Mouse (Mus musculus): ENCODE measurements around the gene Cd44. TPM values are rescaled to one million over a fixed set of nuclear protein-coding genes. Genes with fewer than 3 reads are reported as not detected.

Gene Cd44
- total RNA-seq, 4 experiments from 2014 or later, result 2.2 to 5.0 (median 3.4) TPM

DNA sequence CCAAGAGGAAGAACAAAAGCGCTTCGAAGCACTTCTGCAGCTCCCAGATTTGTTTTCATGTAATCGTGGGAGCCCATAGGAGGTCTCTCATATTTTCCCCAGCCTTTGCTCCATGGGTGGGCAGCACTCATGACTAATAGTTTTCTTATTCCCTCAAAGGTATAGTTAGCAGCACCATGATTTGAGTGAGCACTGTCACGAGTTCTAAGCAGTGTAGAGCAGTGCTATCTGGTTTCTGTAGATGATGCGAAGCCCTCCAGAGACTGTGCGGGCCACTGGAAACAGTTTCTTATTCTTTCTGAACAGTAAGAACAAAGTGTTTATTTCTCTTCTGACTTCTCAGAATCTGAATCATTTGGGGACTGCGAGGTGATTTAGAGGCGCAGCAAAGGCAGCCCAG lies 80.7 kb downstream of the Cd44 start:
- DNase-seq (ENCODE audit: low spot score in 2 of 2), result peak in 1 of 2 experiments; percentile 12

DNA sequence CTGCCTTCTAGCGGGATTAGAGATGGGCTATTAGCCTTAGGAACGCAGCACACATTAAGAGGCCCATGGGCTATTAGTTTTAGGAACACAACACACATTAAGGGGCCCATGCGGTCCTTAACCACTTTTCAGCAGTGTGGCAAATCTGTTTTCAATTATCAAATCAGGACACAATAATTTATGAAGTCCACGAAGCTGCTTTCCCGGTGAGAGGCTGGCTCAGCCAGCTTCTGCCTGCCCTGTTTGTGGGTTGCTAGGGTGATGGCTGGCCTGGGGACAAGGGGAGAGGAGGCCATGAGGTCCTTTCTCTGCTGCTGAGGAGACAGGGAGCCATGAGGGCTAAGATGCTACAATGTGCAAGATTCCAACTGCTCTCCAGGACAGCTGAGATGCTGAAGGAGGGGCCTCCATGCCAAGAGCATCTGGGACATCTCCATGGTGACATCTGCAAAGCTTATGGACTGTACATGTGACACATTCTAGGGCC lies 81.2 kb downstream of the Cd44 start:
- DNase-seq (ENCODE audit: low spot score in 2 of 2), result peak in 1 of 2 experiments; percentile 23

DNA sequence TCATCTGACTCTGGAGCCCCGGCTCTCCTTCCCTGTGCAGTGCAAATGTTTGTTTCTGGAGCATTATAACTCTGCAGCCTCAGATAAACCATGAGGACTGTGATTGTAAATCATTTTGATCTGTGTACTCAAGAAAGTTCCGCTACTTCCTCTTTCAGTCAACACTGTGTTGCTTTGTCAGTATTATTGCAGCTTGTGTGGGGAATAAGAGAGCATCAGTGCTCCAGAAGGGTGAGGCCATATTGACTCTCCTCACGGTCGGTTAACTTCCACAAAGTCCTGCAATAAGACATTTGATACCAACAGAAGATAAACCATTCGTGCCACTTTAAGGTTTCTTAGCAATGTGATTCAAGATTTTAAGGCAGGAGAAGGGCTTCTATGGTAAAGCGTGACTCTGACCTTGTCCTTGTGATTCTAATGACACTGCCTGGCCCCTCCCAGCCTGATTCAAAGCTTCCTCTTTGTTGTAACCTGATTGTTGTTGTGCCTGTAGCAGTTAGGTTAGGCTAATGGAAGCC lies 86.1 kb downstream of the Cd44 start:
- DNase-seq (ENCODE audit: low spot score in 2 of 2), result no peak

DNA sequence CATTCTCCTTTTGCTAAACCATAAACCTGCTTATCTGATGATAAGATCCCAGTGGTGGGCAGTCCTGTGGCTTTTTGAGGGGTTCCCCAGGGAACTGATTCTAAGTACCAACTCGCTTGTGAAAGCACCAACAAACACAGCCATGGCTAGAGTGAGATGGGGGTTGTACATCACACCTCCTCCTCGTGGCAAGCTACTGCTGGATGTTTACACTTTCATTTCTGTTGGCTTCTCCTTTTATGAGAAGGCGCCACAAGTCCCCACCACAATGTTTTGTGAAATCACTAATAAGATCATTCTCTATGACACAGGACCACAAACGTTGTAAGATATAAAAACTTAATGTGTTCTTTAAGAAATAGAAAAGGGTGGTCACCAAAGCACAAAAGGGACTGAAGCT lies 88.7 kb downstream of the Cd44 start:
- DNase-seq (ENCODE audit: low spot score in 2 of 2), result no peak

DNA sequence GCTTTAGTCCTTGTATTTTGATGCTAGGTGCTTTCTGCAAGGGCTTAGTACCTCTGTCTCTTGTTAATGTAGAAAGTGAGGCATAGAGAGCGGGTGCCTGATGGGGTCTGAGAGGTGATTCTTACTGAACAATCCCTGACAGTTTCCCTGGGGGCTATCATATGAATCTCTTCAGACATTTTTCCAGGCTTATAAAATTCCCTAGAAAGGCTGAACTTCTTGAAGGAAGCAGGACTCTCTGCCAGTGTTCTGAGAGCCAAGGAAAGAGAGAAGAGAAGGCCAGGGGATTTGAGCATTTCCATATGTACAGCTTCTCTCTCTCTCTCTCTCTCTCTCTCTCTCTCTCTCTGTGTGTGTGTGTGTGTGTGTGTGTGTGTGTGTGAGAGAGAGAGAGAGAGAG lies 92.0 kb downstream of the Cd44 start:
- no peak for DNase-seq (ENCODE audit: low spot score in 2 of 2)

DNA sequence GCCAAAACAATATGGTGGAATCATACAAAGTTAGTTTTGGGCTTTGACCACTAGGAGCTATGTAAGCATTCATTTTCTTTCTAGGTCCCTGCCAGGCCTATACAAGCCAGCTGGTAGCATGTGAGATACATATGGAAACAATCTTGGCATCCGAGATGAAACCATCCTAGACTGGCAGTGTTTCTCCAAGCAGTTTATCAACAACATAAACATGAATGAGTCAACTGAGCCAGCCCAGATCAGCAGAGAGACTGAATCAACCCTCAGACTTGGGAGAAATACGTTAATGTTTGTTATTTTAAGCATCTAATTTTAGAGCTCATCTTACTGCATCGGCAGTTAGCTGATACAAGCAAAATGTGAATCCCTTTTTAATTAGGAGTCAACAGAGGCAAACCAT lies 93.8 kb downstream of the Cd44 start:
- no peak for DNase-seq (ENCODE audit: low spot score in 2 of 2)

DNA sequence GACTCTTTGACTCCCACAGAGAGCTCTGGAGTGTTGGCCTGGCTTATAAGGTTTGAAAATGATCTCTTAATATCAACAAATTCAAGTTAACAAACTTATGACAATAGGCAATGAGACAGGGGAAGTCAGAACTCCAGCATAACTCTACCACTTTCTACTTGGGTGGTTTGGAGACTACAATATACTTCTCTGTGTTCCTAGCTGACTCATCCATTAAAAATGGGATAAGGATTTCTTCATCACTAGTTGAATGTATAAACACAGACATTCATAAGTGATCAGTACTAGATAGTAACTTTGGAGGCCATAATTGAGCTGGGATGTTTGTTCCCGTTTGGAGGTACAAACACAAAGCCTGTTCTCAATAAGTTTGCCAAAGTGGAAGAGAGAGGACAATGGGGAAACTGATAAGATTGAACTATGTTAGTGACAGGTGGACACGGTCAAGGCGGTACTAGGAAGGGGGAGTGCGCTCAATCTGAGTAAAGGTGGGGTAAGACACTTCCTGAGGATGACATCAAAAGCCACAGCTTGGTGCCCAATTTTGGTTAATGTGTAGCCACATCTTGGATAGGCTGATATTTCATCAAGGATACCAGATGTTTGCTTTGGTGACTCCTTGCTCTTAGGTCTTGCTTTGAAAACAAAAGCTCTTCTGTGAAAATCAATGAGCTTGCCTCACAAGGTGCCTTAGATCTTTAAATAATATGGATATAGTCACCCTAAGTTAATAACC lies 95.5 kb downstream of the Cd44 start:
- no peak for DNase-seq (ENCODE audit: low spot score in 2 of 2)

DNA sequence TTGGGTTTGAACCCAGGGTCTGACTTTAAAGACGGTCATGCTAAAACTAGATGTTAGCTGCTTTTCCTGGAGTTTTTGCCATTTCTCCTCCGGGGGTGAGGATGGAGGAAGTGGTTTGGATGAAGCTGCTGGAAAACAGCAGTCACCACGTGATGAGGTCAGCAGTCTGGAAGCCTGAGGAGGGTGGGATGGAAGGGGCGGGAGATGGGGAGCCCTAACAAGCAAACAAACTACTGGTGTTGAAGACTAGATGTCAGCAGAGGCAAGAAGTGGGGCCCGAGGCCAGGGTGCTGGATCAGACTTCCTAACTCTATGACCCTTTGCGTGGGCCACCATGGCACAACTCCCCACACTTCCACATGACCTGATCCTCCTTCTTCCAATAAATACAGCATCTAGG lies 96.2 kb downstream of the Cd44 start:
- DNase-seq (ENCODE audit: low spot score in 2 of 2), result no peak

DNA sequence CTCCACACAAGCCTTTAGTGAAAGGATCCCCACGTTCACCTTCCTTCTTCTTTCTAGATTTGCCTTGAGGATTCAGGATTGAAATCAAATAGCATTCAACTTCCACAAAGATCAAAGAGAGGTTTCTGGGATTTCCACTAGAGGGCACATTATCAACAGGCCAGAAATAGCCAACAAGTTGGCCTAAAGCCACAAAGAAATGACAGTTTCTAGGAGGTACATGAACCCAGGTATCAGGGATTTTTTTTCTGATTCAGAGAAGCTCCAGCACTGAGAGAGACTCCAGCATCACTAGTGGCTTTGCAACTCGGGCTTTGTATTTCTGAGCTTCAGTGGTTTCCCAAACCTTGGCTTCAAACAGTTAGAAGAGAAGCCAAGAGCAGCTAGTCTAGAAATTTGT lies 97.4 kb downstream of the Cd44 start:
- DNase-seq (ENCODE audit: low spot score in 2 of 2), result no peak

DNA sequence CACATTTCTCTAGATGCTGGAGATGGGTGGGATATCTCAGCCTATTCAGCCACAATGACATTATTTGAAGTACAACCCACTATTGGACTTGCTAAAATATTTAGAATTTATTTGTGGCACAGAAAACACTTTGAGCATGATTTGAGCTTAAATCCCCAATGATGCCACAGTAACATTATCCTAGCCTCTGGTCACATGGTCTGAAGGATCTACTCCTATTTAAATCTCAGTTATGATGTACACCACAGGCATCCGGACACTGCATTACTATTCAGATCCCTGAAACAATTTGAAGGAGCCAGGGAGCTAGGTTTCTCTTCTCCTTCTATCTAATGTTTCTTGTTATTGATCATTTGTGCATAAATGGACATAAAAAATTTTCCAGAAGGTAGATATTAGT lies 99.6 kb downstream of the Cd44 start:
- DNase-seq (ENCODE audit: low spot score in 2 of 2), result no peak

DNA sequence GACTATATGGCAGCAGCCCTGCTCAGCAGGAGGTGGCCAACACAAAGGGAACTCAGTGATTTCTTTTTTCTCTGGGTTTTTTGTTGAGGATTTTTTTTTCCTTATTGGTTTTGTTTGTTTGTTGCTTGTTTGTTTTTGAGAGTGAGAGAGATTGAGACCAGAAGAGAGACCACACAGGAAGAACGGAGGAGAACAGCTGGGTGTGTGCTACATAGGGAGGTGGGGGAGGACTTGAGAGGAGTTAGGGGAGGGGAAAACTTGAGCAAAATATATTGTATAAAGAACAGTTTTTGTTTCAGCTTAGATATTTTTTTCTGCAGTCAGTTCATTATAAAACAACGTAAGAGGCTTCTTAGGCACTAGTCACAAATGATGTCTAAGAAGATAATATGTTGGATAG lies 103.3 kb downstream of the Cd44 start:
- DNase-seq (ENCODE audit: low spot score in 2 of 2), result no peak

DNA sequence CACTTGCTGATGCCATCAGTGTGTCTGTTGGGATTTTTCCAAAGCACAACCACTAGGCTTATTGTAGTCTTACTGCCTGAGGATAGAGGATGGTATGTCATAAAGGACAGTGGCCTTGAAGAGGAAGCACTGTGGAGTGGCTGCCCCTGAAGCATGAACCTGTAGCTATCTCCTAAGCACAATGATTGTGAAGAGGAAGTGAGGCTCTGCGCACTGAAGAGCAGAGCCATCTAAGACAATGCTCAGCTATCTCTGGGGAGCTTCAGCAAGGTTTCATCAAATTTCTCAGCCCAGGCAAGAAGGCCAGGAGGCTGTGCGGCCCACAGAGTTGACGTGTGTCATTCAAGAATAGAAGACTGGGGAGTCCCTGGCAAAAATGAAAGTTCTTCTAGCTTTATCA lies 106.4 kb downstream of the Cd44 start:
- no peak for DNase-seq (ENCODE audit: low spot score in 2 of 2)

DNA sequence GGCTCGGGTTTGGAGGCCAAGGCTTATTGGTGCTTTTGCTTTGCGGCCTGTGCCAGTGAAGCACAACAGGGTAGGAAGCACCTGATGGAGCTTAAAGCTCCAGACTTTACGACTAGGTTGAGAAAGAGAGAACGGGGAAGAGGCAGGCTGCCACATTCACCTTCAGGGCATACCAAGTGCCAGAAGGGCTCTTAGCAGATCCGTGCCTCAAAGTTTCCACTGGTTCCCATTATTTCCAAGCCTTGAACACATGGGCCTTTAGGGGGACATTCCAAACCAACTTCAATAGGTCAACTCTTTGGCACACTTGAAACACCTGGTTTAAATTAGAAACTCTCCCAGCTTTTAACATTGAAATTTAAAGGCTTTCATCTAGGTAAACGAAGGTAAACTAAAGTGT lies 108.7 kb downstream of the Cd44 start:
- no peak for DNase-seq (ENCODE audit: low spot score in 2 of 2)

DNA sequence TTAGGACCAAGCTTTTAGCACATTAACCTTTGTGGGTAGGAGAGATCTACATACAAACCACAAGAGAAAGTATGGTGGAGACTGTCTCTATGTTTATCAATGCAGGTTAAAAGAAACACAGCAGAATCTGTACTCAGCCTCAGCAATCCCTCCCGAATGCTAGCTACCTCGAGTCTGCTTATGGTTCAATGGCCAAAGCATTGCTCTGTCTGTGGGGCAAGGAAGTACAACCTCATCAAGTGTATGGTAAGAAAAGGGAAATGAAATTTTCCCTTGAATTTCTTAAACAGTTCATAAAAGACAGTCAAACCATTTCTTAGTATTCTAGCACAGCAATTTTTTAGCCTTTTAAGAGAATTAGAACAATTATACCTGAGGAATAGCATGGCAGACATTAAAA lies 109.8 kb downstream of the Cd44 start:
- DNase-seq (ENCODE audit: low spot score in 2 of 2), result no peak

DNA sequence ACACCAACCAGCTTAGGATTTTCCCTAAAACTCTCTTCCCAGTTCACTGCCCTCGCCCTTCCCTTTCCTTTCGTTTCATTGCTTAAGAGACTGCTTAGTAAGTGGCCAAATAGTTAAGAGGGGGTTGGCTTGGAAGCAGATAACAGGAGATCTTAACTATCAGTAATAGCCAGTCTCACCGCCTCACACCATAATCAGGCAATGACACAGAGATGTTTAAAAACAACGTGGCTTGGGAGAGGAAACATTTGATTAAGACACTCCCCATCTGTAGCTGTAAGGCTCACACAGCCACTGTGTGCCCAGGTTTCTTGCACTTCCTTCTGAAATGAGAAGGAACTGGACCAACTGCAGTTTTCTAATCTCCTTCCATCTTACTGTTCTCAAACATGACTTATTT lies 115.8 kb downstream of the Cd44 start:
- no peak for DNase-seq (ENCODE audit: low spot score in 2 of 2)

DNA sequence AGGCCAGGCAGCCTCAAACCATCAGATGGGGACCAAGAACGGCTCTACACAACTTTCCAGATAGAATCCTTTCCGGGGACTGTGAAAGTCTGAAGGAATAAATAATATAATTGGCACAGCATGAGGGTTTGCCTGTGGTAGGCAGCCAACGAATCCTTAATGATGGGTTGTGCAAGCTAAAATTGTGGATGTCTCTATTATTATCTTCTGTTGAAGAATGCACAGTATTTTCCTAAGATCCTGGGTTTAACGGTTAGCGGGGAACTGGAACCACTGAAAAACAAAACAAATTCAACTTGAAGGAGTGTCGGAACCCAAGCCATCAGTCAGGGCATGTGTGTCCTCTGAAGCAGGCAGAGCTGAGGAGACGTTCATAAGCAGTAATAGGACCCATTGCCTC lies 118.7 kb downstream of the Cd44 start:
- DNase-seq (ENCODE audit: low spot score in 2 of 2), result no peak

DNA sequence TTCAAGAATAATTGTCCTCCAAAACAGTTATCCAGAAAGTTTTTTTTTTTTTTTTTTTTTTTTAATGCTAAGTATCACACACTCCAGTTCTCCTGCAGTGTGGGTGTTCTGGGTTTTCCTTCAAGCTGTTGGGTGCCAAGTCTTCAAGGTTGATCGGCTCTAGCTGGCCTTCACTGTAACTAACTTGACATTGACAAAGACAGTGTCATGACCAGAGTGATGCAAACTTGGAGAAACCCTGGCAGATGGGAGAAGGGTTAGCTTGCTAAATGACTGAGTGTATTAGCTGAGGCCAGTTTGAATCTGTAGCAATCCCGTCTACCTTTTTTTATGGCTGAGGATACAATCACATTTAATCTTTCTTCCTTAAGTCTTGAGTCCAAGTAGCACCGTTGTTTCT lies 123.3 kb downstream of the Cd44 start:
- no peak for DNase-seq (ENCODE audit: low spot score in 2 of 2)

DNA sequence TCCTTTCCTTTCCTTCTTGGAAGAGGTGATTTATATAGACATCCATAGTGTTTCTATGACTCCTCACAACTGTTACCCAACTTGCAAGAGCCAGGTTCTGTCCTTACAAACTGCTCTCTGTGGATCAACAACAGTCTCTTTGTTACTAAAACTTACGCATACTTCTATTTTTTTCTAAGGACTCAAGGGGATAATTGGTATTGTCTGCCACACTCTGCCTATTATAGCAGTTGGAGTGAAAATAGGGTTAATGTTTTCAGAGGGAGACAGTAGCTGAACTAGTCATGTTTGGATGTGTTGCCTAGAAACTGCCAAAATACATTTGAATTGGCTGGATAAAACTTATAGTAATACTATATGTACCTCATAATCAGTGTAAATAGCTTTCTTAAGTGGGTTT lies 125.9 kb downstream of the Cd44 start:
- no peak for DNase-seq (ENCODE audit: low spot score in 2 of 2)

DNA sequence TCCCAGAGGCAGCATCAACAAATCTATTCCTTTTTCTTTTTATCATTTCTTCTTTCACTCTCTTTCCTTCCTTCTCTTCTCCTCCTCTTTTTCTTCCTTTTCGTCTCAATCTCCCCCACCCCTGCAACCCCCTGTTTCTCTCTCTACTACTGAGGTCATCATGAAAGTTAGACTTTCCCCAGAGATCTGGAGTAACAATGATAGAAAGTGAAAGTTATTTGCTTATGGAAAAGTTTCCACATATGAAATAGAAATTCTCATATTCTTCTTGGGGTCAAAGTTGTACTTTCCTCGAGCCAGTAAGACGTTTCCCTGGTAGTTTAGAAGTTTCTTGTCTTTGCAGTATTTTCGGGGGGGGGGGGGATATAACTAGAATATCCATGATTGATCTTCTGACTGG lies 126.8 kb downstream of the Cd44 start:
- DNase-seq (ENCODE audit: low spot score in 2 of 2), result no peak

DNA sequence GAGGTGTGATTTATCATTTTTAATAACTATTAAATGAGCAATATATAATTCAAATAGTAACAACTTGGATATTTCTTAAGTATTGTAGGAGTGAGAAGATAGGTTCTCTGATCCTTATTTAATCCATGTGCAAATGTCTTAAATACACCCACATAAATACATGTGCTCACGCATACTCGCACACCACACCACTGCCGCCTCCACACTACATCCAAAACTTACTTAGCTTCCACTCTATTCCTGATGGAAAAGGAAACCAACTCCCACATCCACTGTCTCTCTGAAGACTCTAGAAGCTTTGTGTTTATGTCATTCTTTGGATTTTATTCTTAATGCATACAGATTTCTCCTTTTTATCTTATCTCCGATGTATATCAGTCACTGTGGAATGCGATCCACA lies 129.2 kb downstream of the Cd44 start:
- no peak for DNase-seq (ENCODE audit: low spot score in 2 of 2)

DNA sequence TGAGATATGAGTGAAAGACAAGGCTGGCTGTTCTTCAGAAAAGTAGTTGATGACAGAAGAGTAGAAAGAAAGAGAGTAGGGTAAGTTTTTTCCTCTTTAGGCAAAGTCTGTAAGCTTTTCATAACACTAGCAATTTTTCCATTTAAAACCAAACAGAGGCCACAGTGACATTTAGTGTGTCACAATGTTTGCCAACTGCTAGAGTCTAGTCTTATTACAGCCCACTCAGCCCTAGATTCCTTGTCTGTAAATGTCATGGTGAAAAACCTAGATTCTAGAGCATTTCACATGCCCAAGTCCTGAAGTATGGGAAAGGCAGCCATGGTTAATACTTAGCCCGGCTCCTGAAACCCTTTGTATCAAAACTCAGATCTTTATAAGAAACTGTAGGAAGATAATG lies 130.2 kb downstream of the Cd44 start:
- DNase-seq (ENCODE audit: low spot score in 2 of 2), result no peak

DNA sequence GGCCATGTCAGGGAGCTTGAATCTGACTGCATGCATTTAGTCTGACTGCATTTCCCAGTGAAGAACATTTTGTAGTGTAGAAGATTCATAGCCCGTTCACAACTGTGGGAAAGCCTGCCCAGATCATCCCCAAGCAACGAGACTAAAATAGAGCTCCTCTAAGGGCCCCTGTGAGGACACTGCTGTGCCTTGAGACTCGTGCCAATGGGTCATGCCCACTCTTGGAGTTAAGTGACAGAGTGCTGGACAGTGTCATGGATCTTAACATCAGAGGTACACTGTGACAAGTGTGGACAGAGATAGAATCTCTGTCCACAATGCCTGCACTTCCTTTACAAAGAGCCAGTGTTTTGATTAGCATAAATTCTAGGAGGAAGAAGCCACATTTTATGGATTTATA lies 133.2 kb downstream of the Cd44 start:
- DNase-seq (ENCODE audit: low spot score in 2 of 2), result no peak

DNA sequence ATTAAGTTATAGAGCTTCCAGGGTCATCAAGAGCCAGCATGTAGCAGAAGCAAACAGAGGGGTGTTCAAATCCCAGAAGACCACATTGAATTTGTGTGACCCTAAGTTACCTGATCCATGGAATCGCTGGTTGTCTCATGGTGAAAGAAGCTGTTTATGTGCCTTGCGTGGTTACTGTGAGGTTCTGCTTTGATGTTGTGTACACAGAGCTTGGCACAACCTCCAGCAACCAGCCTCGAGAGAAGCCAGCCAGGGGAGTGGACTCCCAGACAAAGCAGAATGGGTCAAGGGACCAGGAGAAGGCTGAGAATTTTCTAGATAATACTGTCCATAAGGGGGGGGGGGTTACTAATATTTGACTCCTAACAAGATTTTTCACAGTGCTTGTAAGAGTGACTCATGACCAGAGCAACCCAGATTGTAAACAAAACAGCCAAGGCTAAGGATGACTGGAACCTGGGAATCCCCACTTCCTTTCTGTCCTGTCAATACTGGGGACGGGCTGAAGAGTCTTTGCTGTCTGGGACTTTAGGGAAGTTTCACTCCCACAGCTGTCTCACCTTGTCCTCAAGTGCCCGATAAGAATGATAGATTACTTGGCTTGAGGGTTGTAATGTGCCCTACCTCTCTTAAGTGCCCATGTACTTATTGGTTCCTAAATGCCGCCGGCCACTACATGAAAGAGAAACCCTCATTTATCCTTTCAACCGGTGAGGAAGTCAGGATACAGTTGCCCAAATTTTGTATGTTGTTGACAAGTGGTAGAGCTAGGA lies 136.7 kb downstream of the Cd44 start:
- no peak for DNase-seq (ENCODE audit: low spot score in 2 of 2)

Measured in gastrocnemius, adult 8-10 months (tissue).